Comparison of ENCODE assay signal across 8 mouse cellular contexts in the genomic region with DNA sequence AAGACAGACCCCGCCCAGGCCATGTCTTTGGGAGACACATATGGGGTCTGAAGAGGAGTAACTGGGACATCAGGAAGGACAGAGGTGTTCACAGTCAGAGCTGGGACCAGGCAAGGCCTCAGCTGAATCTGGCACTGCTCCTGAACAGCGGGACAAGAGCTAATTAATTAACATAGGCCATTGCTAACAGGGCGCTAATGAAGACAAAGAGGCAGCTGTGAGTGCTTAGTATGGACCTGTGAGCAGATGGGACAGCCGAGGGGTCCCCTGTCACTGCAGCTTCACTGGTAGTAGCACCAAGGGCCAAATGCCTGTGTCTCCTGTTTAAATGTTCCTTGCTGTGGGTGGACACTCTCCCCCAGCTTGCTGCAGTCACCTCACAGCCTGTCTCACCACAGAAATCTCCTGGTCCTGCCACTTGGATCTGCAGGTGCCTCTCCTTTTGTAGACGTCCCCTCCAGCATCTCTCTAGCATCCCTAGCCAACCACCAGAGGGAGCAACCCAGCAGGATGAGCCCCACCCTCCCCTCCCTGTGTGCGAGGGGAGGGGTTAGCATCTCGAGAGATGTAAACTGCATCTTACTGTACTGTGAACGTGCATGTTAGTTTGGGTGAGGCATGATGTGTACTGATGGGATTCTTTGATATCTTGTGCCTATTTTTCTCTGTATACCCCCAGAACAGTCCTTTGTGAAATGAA. TPM values are rescaled to one million over a fixed set of nuclear protein-coding genes. Genes with fewer than 3 reads are reported as not detected.
DNase-seq lines count a peak whose midpoint lies in the region; ATAC-seq and TF ChIP-seq lines count a peak whose summit lies in the region.

No protein-coding gene starts in this region.

- H3K4me3 ChIP-seq in left cerebral cortex, adult 2 months = no peak overlapping the region
- H3K4me3 ChIP-seq in intestine, embryonic 14.5 days (ENCODE audit: low read depth, low read length) = no peak overlapping the region

- H3K9me3 ChIP-seq in intestine, embryonic 14.5 days (ENCODE audit: control insufficient read depth, low read length) = no peaks in the 10 kb centered on the region

- peak; percentile 82 for TF ChIP-seq CTCF in left cerebral cortex, adult 2 months (IDR thresholded peaks at IDR 0.05)

- ATAC-seq in intestine, embryonic 14.5 days (replicated peaks; ENCODE audit: low FRiP score, low TSS enrichment, low read depth) = no peak

- H3K27me3 ChIP-seq in intestine, embryonic 14.5 days (replicated peaks; ENCODE audit: control insufficient read depth, insufficient read depth, low read length) = no peaks in the 10 kb centered on the region

- H3K27ac ChIP-seq in left cerebral cortex, adult 2 months = no peak overlapping the region
- no peak overlapping the region for H3K27ac ChIP-seq in intestine, embryonic 14.5 days (ENCODE audit: low read depth)

- H3K9ac ChIP-seq in intestine, embryonic 14.5 days (ENCODE audit: low read length) = no peak overlapping the region

- intact Hi-C loops in left cerebral cortex, adult 2 months (cut with DNase I) = no loop called here

- no peak overlapping the region for H3K4me2 ChIP-seq in intestine, embryonic 14.5 days (ENCODE audit: low read length)

- WGBS in intestine, embryonic 14.5 days = 25% methylated on average over 8 of the region's 8 CpGs

- no peaks in the 10 kb centered on the region for H3K36me3 ChIP-seq in intestine, embryonic 14.5 days (ENCODE audit: control insufficient read depth, insufficient read depth, low read length)

- DNase-seq in left cerebral cortex, adult 2 months (ENCODE audit: extremely low spot score in 1 of 2, low spot score in 2 of 2) = peak; percentile 50 to 66
- DNase-seq in left cerebral cortex, adult 8-10 months (ENCODE audit: low spot score in 2 of 2) = no peak
- peak; percentile 83 for DNase-seq in ZHBTc4 (ENCODE audit: low read depth, low spot score)
- peak; percentile 73 for DNase-seq in embryo, embryonic 11 days
- peak; percentile 73 for DNase-seq in intestine, embryonic 14.5 days (ENCODE audit: low spot score)
- DNase-seq in lung, postnatal 36 days = peak; percentile 49
- DNase-seq in right cerebral cortex, postnatal 14 days = peak; percentile 60
- no peak for DNase-seq in urinary bladder, adult 18-20 months (ENCODE audit: low spot score in 2 of 2)

- no peaks in the 10 kb centered on the region for H3K4me1 ChIP-seq in intestine, embryonic 14.5 days (replicated peaks; ENCODE audit: control insufficient read depth, insufficient read depth, low read length)

RNA-seq across cellular contexts. Expression of a gene that starts 8.3 kb away (rescaled TPM):
- total RNA-seq in left cerebral cortex, adult 2 months (2021) = 100 to 1,000 TPM; 138 to 147 TPM
- total RNA-seq in left cerebral cortex, adult 8-10 months (2022) = 100 to 1,000 TPM; 100 to 120 (median 105) TPM
- polyA plus RNA-seq in intestine, embryonic 14.5 days (2014; fragmentation: Nextera tagmentation; extraction: Ambion mirVana) = 3.3 and 5.3 TPM in 2 replicates

RNA-seq across cellular contexts. Expression of a gene that starts 29.2 kb away (rescaled TPM):
- 10 to 100 TPM; 38.9 to 40.8 TPM for total RNA-seq in left cerebral cortex, adult 2 months (2021)
- total RNA-seq in left cerebral cortex, adult 8-10 months (2022) = 10 to 100 TPM; 27.2 to 45.1 (median 31.8) TPM
- 16.5 and 18.2 TPM in 2 replicates for polyA plus RNA-seq in intestine, embryonic 14.5 days (2014; fragmentation: Nextera tagmentation; extraction: Ambion mirVana)

Comparison
In these comparisons a context has a peak if more than half of its experiments do, and no peak if none do; other contexts are left out.
1. DNase-seq: peak in left cerebral cortex, adult 2 months (2 of 2), ZHBTc4 (single experiment), embryo, embryonic 11 days (single experiment), intestine, embryonic 14.5 days (single experiment), lung, postnatal 36 days (single experiment) and right cerebral cortex, postnatal 14 days (single experiment); none in left cerebral cortex, adult 8-10 months (0 of 2) and urinary bladder, adult 18-20 months (0 of 2).